Mouse (Mus musculus): ENCODE data around the gene Zfp410.
A peak's percentile ranks its signal among the peaks of the same experiment; 100 is the strongest.

DNA sequence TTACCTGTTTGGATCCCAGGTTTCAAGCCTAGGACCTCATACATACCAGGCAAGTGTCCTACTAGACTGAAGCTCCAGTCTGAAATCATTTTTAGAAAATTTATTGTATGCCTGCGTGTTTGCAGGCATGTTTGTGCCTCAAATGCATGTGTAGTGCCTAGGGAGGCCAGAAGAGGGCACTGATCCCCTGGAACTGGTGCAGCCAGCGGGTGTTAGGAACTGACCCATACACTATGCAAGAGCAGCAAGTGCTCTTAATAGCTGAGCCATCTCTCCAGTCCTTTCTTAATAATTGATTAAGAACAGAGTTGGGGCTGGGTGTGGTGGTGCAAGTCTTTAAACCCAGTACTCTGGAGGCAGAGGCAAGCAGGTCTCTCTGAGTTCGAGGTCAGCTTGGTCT, 28.2 kb upstream of the Zfp410 start:
- peak; percentile 78 for TF ChIP-seq CTCF (IDR thresholded peaks at IDR 0.05; ENCODE audit: low read depth)
- TF ChIP-seq EP300 (optimal IDR thresholded peaks at IDR 0.05), result no peak
